Mouse (Mus musculus): Measurements from ENCODE around the gene Dhcr7. TPM values are rescaled to one million over a fixed set of nuclear protein-coding genes. Genes with fewer than 3 reads are reported as not detected.

Gene Dhcr7
- 48.7 and 52.5 TPM in 2 replicates for polyA plus RNA-seq (2015; fragmentation: Nextera tagmentation; extraction: Ambion mirVana)

GRCm38 (mm10) chr7:143822375-143823265, at the start of gene Dhcr7, which contains the start of gene Nadsyn1:
Gene Dhcr7, plus strand, starts transcription at chr7:143823145.
Gene Nadsyn1, minus strand, starts transcription at chr7:143822849.
- ATAC-seq (ENCODE audit: low read depth), result peak; percentile 98
- Histone ChIP-seq H3K4me2 (peak within 1 kb of the TSS; percentile 82), H3K36me3 (peaks cover 9% of the 10 kb centered on the region), H3K4me3 (peak within 1 kb of the TSS; percentile 65), H3K27ac (replicated peaks) (peak within 1 kb of the TSS; percentile 79), H3K27me3 (no peaks in the 10 kb centered on the region), H3K4me1 (replicated peaks) (peaks cover 17% of the 10 kb centered on the region), H3K9me3 (no peaks in the 10 kb centered on the region), H3K9ac (peak within 1 kb of the TSS; percentile 81)
- WGBS, result under 1% methylated on average over 40 of the region's 40 CpGs

GRCm38 (mm10) chr7:143776137-143776536, 46.8 kb upstream of the Dhcr7 start:
- Histone ChIP-seq H3K27me3 (no peaks in the 10 kb centered on the region), H3K4me2 (no peak overlapping the region), H3K36me3 (no peaks in the 10 kb centered on the region), H3K9me3 (no peaks in the 10 kb centered on the region), H3K4me3 (no peak overlapping the region), H3K9ac (no peak overlapping the region), H3K4me1 (replicated peaks) (no peaks in the 10 kb centered on the region), H3K27ac (replicated peaks) (no peak overlapping the region)
- WGBS, result 29% methylated on average over 3 of the region's 3 CpGs
- no peak for ATAC-seq (ENCODE audit: low read depth)

GRCm38 (mm10) chr7:143777375-143777774, 45.6 kb upstream of the Dhcr7 start:
- no peaks in the 10 kb centered on the region for H3K27me3 ChIP-seq
- ATAC-seq (ENCODE audit: low read depth), result no peak
- no peaks in the 10 kb centered on the region for H3K4me1 ChIP-seq (replicated peaks)
- H3K4me3 ChIP-seq, result no peak overlapping the region
- WGBS, result 78% methylated on average over 2 of the region's 2 CpGs
- H3K36me3 ChIP-seq, result no peaks in the 10 kb centered on the region
- no peaks in the 10 kb centered on the region for H3K9me3 ChIP-seq
- no peak overlapping the region for H3K4me2 ChIP-seq
- H3K9ac ChIP-seq, result no peak overlapping the region
- H3K27ac ChIP-seq (replicated peaks), result no peak overlapping the region

GRCm38 (mm10) chr7:143783378-143783995, 39.5 kb upstream of the Dhcr7 start:
- Histone ChIP-seq H3K27me3 (no peaks in the 10 kb centered on the region), H3K4me3 (peak overlapping the region; percentile 48), H3K9me3 (no peaks in the 10 kb centered on the region), H3K4me1 (replicated peaks) (peaks cover 26% of the 10 kb centered on the region), H3K27ac (replicated peaks) (peak overlapping the region; percentile 79), H3K4me2 (peak overlapping the region; percentile 72), H3K9ac (peak overlapping the region; percentile 77), H3K36me3 (no peaks in the 10 kb centered on the region)
- 17% methylated on average over 6 of the region's 6 CpGs for WGBS
- ATAC-seq (ENCODE audit: low read depth), result peak; percentile 73

- H3K27ac ChIP-seq (replicated peaks), result peak within 1 kb of the TSS; percentile 79
- 3% methylated on average over 21 of the region's 21 CpGs for WGBS
- H3K9ac ChIP-seq, result peak within 1 kb of the TSS; percentile 77
- H3K36me3 ChIP-seq, result no peaks in the 10 kb centered on the region
- peak within 1 kb of the TSS; percentile 48 for H3K4me3 ChIP-seq
- ATAC-seq (ENCODE audit: low read depth), result peak; percentile 90
- no peaks in the 10 kb centered on the region for H3K9me3 ChIP-seq
- peaks cover 26% of the 10 kb centered on the region for H3K4me1 ChIP-seq (replicated peaks)
- peak within 1 kb of the TSS; percentile 72 for H3K4me2 ChIP-seq
- no peaks in the 10 kb centered on the region for H3K27me3 ChIP-seq
Observed at GRCm38 (mm10) chr7:143783996-143784829, 38.7 kb upstream of the Dhcr7 start, which contains the start of gene Mrgpre. Gene Mrgpre, minus strand, starts transcription at chr7:143784500.

- Histone ChIP-seq H3K27me3 (no peaks in the 10 kb centered on the region), H3K4me2 (no peak overlapping the region), H3K4me3 (no peak overlapping the region), H3K4me1 (replicated peaks) (no peaks in the 10 kb centered on the region), H3K9me3 (no peaks in the 10 kb centered on the region), H3K27ac (replicated peaks) (no peak overlapping the region), H3K36me3 (peaks cover 26% of the 10 kb centered on the region), H3K9ac (no peak overlapping the region)
- WGBS, result 82% methylated on average over 6 of the region's 6 CpGs
- ATAC-seq (ENCODE audit: low read depth), result no peak
Observed at GRCm38 (mm10) chr7:143792336-143792985, 30.5 kb upstream of the Dhcr7 start.

GRCm38 (mm10) chr7:143793121-143793520, 29.8 kb upstream of the Dhcr7 start:
- no peak overlapping the region for H3K27ac ChIP-seq (replicated peaks)
- WGBS, result 63% methylated on average over 4 of the region's 4 CpGs
- no peak overlapping the region for H3K4me3 ChIP-seq
- no peaks in the 10 kb centered on the region for H3K27me3 ChIP-seq
- H3K4me1 ChIP-seq (replicated peaks), result no peaks in the 10 kb centered on the region
- H3K9ac ChIP-seq, result no peak overlapping the region
- H3K4me2 ChIP-seq, result no peak overlapping the region
- no peaks in the 10 kb centered on the region for H3K9me3 ChIP-seq
- no peak for ATAC-seq (ENCODE audit: low read depth)
- peaks cover 32% of the 10 kb centered on the region for H3K36me3 ChIP-seq

GRCm38 (mm10) chr7:143798783-143799182, 24.2 kb upstream of the Dhcr7 start:
- H3K9ac ChIP-seq, result no peak overlapping the region
- H3K4me2 ChIP-seq, result no peak overlapping the region
- H3K9me3 ChIP-seq, result no peaks in the 10 kb centered on the region
- no peaks in the 10 kb centered on the region for H3K27me3 ChIP-seq
- no peak overlapping the region for H3K4me3 ChIP-seq
- peaks cover 84% of the 10 kb centered on the region for H3K36me3 ChIP-seq
- no peak for ATAC-seq (ENCODE audit: low read depth)
- WGBS, result 94% methylated on average over 4 of the region's 4 CpGs
- no peaks in the 10 kb centered on the region for H3K4me1 ChIP-seq (replicated peaks)
- H3K27ac ChIP-seq (replicated peaks), result no peak overlapping the region

GRCm38 (mm10) chr7:143800770-143801169, 22.2 kb upstream of the Dhcr7 start:
- no peak for ATAC-seq (ENCODE audit: low read depth)
- H3K36me3 ChIP-seq, result peaks cover 90% of the 10 kb centered on the region
- H3K27ac ChIP-seq (replicated peaks), result no peak overlapping the region
- H3K4me3 ChIP-seq, result no peak overlapping the region
- no peak overlapping the region for H3K9ac ChIP-seq
- no peaks in the 10 kb centered on the region for H3K4me1 ChIP-seq (replicated peaks)
- WGBS, result 92% methylated on average over 1 of the region's 1 CpGs
- H3K4me2 ChIP-seq, result no peak overlapping the region
- no peaks in the 10 kb centered on the region for H3K27me3 ChIP-seq
- H3K9me3 ChIP-seq, result no peaks in the 10 kb centered on the region

GRCm38 (mm10) chr7:143801195-143802065, 21.5 kb upstream of the Dhcr7 start:
- H3K4me1 ChIP-seq (replicated peaks), result no peaks in the 10 kb centered on the region
- H3K36me3 ChIP-seq, result peaks cover 90% of the 10 kb centered on the region
- H3K9me3 ChIP-seq, result no peaks in the 10 kb centered on the region
- no peaks in the 10 kb centered on the region for H3K27me3 ChIP-seq
- no peak overlapping the region for H3K9ac ChIP-seq
- no peak for ATAC-seq (ENCODE audit: low read depth)
- H3K4me3 ChIP-seq, result no peak overlapping the region
- H3K4me2 ChIP-seq, result no peak overlapping the region
- WGBS, result 90% methylated on average over 8 of the region's 8 CpGs
- no peak overlapping the region for H3K27ac ChIP-seq (replicated peaks)

GRCm38 (mm10) chr7:143805199-143805624, 17.7 kb upstream of the Dhcr7 start:
- Histone ChIP-seq H3K9me3 (no peaks in the 10 kb centered on the region), H3K4me1 (replicated peaks) (no peaks in the 10 kb centered on the region), H3K27me3 (no peaks in the 10 kb centered on the region), H3K9ac (no peak overlapping the region), H3K4me3 (no peak overlapping the region), H3K27ac (replicated peaks) (no peak overlapping the region), H3K36me3 (peaks cover 92% of the 10 kb centered on the region), H3K4me2 (no peak overlapping the region)
- no peak for ATAC-seq (ENCODE audit: low read depth)
- WGBS, result 64% methylated on average over 5 of the region's 5 CpGs
